Mouse (Mus musculus): ENCODE data around the gene Taok3. TPM values are rescaled to one million over a fixed set of nuclear protein-coding genes. Genes with fewer than 3 reads are reported as not detected.

Gene Taok3
- total and polyA plus RNA-seq, 2 experiments from 2014 or later = 1.1 to 5.8 TPM

DNA sequence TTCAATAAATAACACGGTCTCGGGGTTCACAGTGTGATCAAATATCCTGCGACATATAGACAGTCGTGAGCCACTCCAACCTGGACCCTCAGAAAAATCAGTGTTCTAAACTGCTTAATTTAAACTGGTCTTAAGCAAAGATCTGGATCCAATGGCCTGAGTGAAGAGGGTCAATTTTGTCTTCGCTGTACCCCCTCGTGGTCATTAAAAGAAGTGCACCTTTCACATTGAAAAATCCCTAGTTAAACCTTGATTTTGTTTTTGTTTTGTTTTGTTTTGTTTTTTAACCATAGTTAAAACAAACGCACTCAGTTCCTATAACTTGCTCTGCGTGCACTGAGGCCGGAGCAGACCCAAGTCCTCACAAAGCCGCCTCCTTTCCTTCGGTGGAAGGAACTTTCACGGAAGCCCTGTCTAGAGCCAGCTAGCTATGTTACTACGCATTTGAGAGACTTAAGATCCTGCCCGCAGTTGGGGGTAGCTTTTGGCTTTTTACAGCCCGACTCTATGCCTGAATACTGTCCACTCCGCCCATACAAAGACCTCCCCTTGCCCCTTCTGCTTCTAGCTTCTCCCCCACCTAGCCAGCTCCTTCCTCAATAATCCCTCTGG lies 5.2 kb upstream of the Taok3 start:
- peaks cover 7% of the 10 kb centered on the region; the same call in 1 of the 2 replicates for H3K4me1 ChIP-seq (ENCODE audit: control insufficient read depth, insufficient read depth)
- H3K4me2 ChIP-seq (ENCODE audit: low read depth, low read length) = peak overlapping the region; percentile 80
- TF ChIP-seq CTCF (IDR thresholded peaks at IDR 0.05; ENCODE audit: low read depth) (peak; percentile 50), EP300 (IDR thresholded peaks at IDR 0.05; ENCODE audit: low read depth) (no peak)
- H3K9ac ChIP-seq (replicated peaks; ENCODE audit: low read depth, low read length) = peak overlapping the region; percentile 86
- 4% methylated on average over 16 of the region's 16 CpGs for WGBS
- peaks cover 26% of the 10 kb centered on the region for H3K36me3 ChIP-seq (replicated peaks; ENCODE audit: control insufficient read depth, insufficient read depth, low read length)
- peak overlapping the region; percentile 88 for H3K4me3 ChIP-seq (ENCODE audit: low read depth, low read length)
- H3K27me3 ChIP-seq (ENCODE audit: control insufficient read depth, insufficient read depth, low read length) = no peaks in the 10 kb centered on the region
- DNase-seq (ENCODE audit: low spot score) (peak; percentile 42), ATAC-seq (ENCODE audit: insufficient read depth, low read depth) (no peak)
- peak overlapping the region; percentile 88 for H3K27ac ChIP-seq (ENCODE audit: low read depth)
- no peaks in the 10 kb centered on the region for H3K9me3 ChIP-seq (replicated peaks; ENCODE audit: control insufficient read depth, low read length)

DNA sequence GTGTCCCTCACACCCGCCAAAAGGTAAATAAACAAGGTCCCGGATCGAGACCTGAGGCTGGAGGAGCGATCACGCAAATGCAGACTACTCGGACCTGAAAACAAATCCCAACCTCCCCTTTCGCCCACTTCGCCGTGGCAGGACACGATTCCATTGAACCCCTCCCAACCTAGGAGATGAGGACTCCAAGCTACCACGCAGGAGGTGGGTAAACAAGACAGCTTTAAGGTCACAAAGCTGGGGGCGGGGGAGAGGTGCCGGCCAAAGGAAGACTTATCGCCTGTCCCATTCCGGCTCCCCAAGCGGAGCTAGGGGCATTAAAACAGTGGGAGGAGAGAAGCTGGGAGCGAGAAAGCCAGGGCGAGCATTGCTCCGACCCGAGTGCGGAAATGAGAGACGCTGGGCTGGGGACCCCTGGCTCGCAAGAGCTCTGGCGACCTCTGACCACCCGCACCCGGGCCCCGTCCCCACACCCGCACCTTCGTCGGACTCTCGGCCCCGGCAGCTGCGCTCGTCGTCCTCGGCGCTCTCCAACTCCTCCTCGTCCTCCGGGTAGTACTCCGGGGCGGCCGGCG lies 4.6 kb upstream of the Taok3 start:
- H3K4me2 ChIP-seq (ENCODE audit: low read depth, low read length) = peak overlapping the region; percentile 80
- H3K4me3 ChIP-seq (ENCODE audit: low read depth, low read length) = peak overlapping the region; percentile 88
- H3K4me1 ChIP-seq (ENCODE audit: control insufficient read depth, insufficient read depth) = peaks cover 7% of the 10 kb centered on the region; the same call in 1 of the 2 replicates
- H3K27me3 ChIP-seq (ENCODE audit: control insufficient read depth, insufficient read depth, low read length) = no peaks in the 10 kb centered on the region
- under 1% methylated on average over 37 of the region's 43 CpGs for WGBS
- peaks cover 25% of the 10 kb centered on the region for H3K36me3 ChIP-seq (replicated peaks; ENCODE audit: control insufficient read depth, insufficient read depth, low read length)
- no peaks in the 10 kb centered on the region for H3K9me3 ChIP-seq (replicated peaks; ENCODE audit: control insufficient read depth, low read length)
- ATAC-seq (ENCODE audit: insufficient read depth, low read depth) = no peak; the same call in 1 of the 2 replicates
- no peak for TF ChIP-seq CTCF (IDR thresholded peaks at IDR 0.05; ENCODE audit: low read depth)
- TF ChIP-seq EP300 (IDR thresholded peaks at IDR 0.05; ENCODE audit: low read depth) = no peak
- H3K9ac ChIP-seq (replicated peaks; ENCODE audit: low read depth, low read length) = peak overlapping the region; percentile 86
- DNase-seq (ENCODE audit: low spot score) = no peak
- peak overlapping the region; percentile 88 for H3K27ac ChIP-seq (ENCODE audit: low read depth)

GRCm38 (mm10) chr5:117115836-117116366 lies 4.0 kb upstream of the Taok3 start, which contains the start of gene Suds3:
TSS of gene Suds3 (minus strand) at chr5:117116113.
- TF ChIP-seq CTCF (IDR thresholded peaks at IDR 0.05; ENCODE audit: low read depth) (peak; percentile 88), EP300 (IDR thresholded peaks at IDR 0.05; ENCODE audit: low read depth) (peak; percentile 94)
- Histone ChIP-seq H3K9me3 (replicated peaks; ENCODE audit: control insufficient read depth, low read length) (no peaks in the 10 kb centered on the region), H3K27ac (ENCODE audit: low read depth) (peak within 1 kb of the TSS; percentile 88), H3K4me3 (ENCODE audit: low read depth, low read length) (peak within 1 kb of the TSS; percentile 88), H3K4me2 (ENCODE audit: low read depth, low read length) (peak within 1 kb of the TSS; percentile 80), H3K27me3 (ENCODE audit: control insufficient read depth, insufficient read depth, low read length) (no peaks in the 10 kb centered on the region), H3K36me3 (replicated peaks; ENCODE audit: control insufficient read depth, insufficient read depth, low read length) (peaks cover 23% of the 10 kb centered on the region), H3K4me1 (ENCODE audit: control insufficient read depth, insufficient read depth) (peaks cover 8% of the 10 kb centered on the region; the same call in 1 of the 2 replicates), H3K9ac (replicated peaks; ENCODE audit: low read depth, low read length) (peak within 1 kb of the TSS; percentile 86)
- DNase-seq (ENCODE audit: low spot score) (peak; percentile 80), ATAC-seq (ENCODE audit: insufficient read depth, low read depth) (peak; percentile 65)
- 2% methylated on average over 55 of the region's 59 CpGs for WGBS

DNA sequence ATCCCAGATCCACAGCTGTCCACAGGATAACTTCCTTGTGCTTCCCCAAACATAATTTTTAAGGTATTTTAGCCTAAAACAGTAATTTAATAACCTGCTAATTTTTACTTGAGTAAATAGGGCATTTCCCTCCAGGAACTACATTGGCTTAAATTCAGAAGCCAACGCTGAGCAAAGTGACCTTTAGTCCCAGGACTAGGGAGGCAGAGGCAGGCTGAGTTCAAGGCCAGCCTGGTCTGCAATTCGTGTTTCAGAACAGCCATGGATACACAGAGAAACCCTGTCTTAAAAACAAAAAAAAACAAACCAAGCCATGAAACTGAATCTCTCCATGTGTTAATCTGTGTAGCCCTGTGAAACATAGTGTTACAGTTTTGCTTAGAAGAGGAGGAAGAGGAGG lies 3.3 kb upstream of the Taok3 start:
- Histone ChIP-seq H3K4me1 (ENCODE audit: control insufficient read depth, insufficient read depth) (peaks cover 14% of the 10 kb centered on the region; the same call in 1 of the 2 replicates), H3K9me3 (replicated peaks; ENCODE audit: control insufficient read depth, low read length) (no peaks in the 10 kb centered on the region), H3K9ac (replicated peaks; ENCODE audit: low read depth, low read length) (no peak overlapping the region), H3K27ac (ENCODE audit: low read depth) (no peak overlapping the region), H3K4me3 (ENCODE audit: low read depth, low read length) (no peak overlapping the region), H3K36me3 (replicated peaks; ENCODE audit: control insufficient read depth, insufficient read depth, low read length) (peaks cover 16% of the 10 kb centered on the region), H3K27me3 (ENCODE audit: control insufficient read depth, insufficient read depth, low read length) (no peaks in the 10 kb centered on the region), H3K4me2 (ENCODE audit: low read depth, low read length) (no peak overlapping the region)
- no peak for ATAC-seq (ENCODE audit: insufficient read depth, low read depth)
- 67% methylated on average over 2 of the region's 2 CpGs for WGBS
- no peak for DNase-seq (ENCODE audit: low spot score)
- TF ChIP-seq EP300 (IDR thresholded peaks at IDR 0.05; ENCODE audit: low read depth) = no peak
- no peak for TF ChIP-seq CTCF (IDR thresholded peaks at IDR 0.05; ENCODE audit: low read depth)

- Histone ChIP-seq H3K4me1 (ENCODE audit: control insufficient read depth, insufficient read depth) (peaks cover 14% of the 10 kb centered on the region; the same call in 1 of the 2 replicates), H3K4me3 (ENCODE audit: low read depth, low read length) (no peak overlapping the region), H3K9ac (replicated peaks; ENCODE audit: low read depth, low read length) (no peak overlapping the region), H3K27me3 (ENCODE audit: control insufficient read depth, insufficient read depth, low read length) (no peaks in the 10 kb centered on the region), H3K4me2 (ENCODE audit: low read depth, low read length) (no peak overlapping the region), H3K9me3 (replicated peaks; ENCODE audit: control insufficient read depth, low read length) (no peaks in the 10 kb centered on the region), H3K27ac (ENCODE audit: low read depth) (0 out of 2 replicates have a peak overlapping the region, but pooled peaks have one; percentile 7), H3K36me3 (replicated peaks; ENCODE audit: control insufficient read depth, insufficient read depth, low read length) (peaks cover 10% of the 10 kb centered on the region)
- DNase-seq (ENCODE audit: low spot score) = no peak
- TF ChIP-seq CTCF (IDR thresholded peaks at IDR 0.05; ENCODE audit: low read depth) = no peak
- no peak for TF ChIP-seq EP300 (IDR thresholded peaks at IDR 0.05; ENCODE audit: low read depth)
- ATAC-seq (ENCODE audit: insufficient read depth, low read depth) = no peak
- 64% methylated on average over 2 of the region's 2 CpGs for WGBS
These were observed 2.7 kb upstream of the Taok3 start for GRCm38 (mm10) chr5:117117241-117117640.
